Mouse (Mus musculus): ENCODE results near the gene Ccdc18. TPM values are rescaled to one million over a fixed set of nuclear protein-coding genes. Genes with fewer than 3 reads are reported as not detected.
"Not testable (repeated sequence)": the region's sequence is repeated elsewhere in the genome, so short reads cannot be mapped to it uniquely, and the experiment has no call there.

Ccdc18 gene
- polyA plus RNA-seq, 1 experiment from 2014 or later, result 4.9 TPM

DNA sequence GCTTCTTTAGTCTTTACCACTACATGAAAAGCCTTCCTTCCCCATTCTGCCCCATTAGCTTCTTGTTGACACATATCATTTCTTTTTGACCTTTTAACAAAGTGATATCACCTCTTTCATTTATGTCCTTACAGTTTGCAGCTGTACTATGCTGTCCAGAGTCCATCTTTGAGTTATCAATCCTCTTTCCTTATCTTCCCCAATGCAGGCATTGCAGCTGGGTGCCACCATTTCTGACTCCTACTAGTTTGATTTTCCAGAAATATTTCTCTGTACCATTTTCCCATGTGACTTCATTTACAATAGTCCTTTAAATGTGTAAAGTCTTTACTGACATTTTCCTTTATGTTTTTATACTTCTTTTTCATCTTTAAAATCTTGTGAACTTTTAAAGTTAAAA, 134.3 kb downstream of the Ccdc18 start:
- H3K27me3 ChIP-seq, result no peaks in the 10 kb centered on the region
- no peak for ATAC-seq (replicated peaks)
- H3K9me3 ChIP-seq, result no peaks in the 10 kb centered on the region
- no peak overlapping the region for H3K27ac ChIP-seq (replicated peaks)
- no peak overlapping the region for H3K4me2 ChIP-seq (replicated peaks)
- H3K4me1 ChIP-seq, result peaks cover 31% of the 10 kb centered on the region
- no peak overlapping the region for H3K9ac ChIP-seq (replicated peaks)
- no peaks in the 10 kb centered on the region for H3K36me3 ChIP-seq
- H3K4me3 ChIP-seq, result no peak overlapping the region

- Histone ChIP-seq H3K36me3 (no peaks in the 10 kb centered on the region), H3K9me3 (no peaks in the 10 kb centered on the region), H3K4me1 (peaks cover 41% of the 10 kb centered on the region), H3K4me3 (peak within 1 kb of the TSS; percentile 91), H3K4me2 (replicated peaks) (peak within 1 kb of the TSS; percentile 88), H3K27ac (replicated peaks) (peak within 1 kb of the TSS; percentile 95), H3K27me3 (no peaks in the 10 kb centered on the region), H3K9ac (replicated peaks) (peak within 1 kb of the TSS; percentile 90)
- peak; percentile 99 for ATAC-seq (replicated peaks)
- 3% methylated on average over 55 of the region's 55 CpGs for WGBS
Measured at GRCm38 (mm10) chr5:108268127-108269062, 135.7 kb downstream of the Ccdc18 start, which contains the start of gene Dr1. TSS of gene Dr1 (plus strand) at chr5:108268897.

- Histone ChIP-seq H3K4me2 (replicated peaks) (peak overlapping the region; percentile 88), H3K27me3 (no peaks in the 10 kb centered on the region), H3K9ac (replicated peaks) (peak overlapping the region; percentile 90), H3K4me3 (peak overlapping the region; percentile 91), H3K36me3 (no peaks in the 10 kb centered on the region), H3K27ac (replicated peaks) (peak overlapping the region; percentile 95), H3K4me1 (peaks cover 47% of the 10 kb centered on the region), H3K9me3 (no peaks in the 10 kb centered on the region)
- ATAC-seq (replicated peaks), result peak; percentile 82
- WGBS, result under 1% methylated on average over 44 of the region's 44 CpGs
Measured at GRCm38 (mm10) chr5:108269063-108269810, 136.6 kb downstream of the Ccdc18 start.

- no peak for ATAC-seq (replicated peaks)
- 18% methylated on average over 7 of the region's 7 CpGs for WGBS
- Histone ChIP-seq H3K9ac (replicated peaks) (peak overlapping the region; percentile 90), H3K27ac (replicated peaks) (no peak overlapping the region), H3K4me3 (peak overlapping the region; percentile 91), H3K4me2 (replicated peaks) (peak overlapping the region; percentile 88), H3K9me3 (no peaks in the 10 kb centered on the region), H3K27me3 (no peaks in the 10 kb centered on the region), H3K4me1 (peaks cover 47% of the 10 kb centered on the region), H3K36me3 (no peaks in the 10 kb centered on the region)
Measured at GRCm38 (mm10) chr5:108269811-108270151, 137.1 kb downstream of the Ccdc18 start.

GRCm38 (mm10) chr5:108270415-108270814, 137.7 kb downstream of the Ccdc18 start:
- H3K9me3 ChIP-seq, result no peaks in the 10 kb centered on the region
- peak overlapping the region; percentile 90; the same call in 1 of the 2 replicates for H3K9ac ChIP-seq (replicated peaks)
- 53% methylated on average over 9 of the region's 9 CpGs for WGBS
- ATAC-seq (replicated peaks), result no peak
- H3K36me3 ChIP-seq, result no peaks in the 10 kb centered on the region
- peaks cover 47% of the 10 kb centered on the region for H3K4me1 ChIP-seq
- H3K27ac ChIP-seq (replicated peaks), result no peak overlapping the region
- H3K4me2 ChIP-seq (replicated peaks), result peak overlapping the region; percentile 88
- no peaks in the 10 kb centered on the region for H3K27me3 ChIP-seq
- H3K4me3 ChIP-seq, result peak overlapping the region; percentile 91

- H3K4me3 ChIP-seq; H3K27me3 ChIP-seq; H3K9ac ChIP-seq (replicated peaks); ATAC-seq (replicated peaks); H3K9me3 ChIP-seq; H3K36me3 ChIP-seq; H3K27ac ChIP-seq (replicated peaks): not testable (repeated sequence)
- H3K4me1 ChIP-seq, result peaks cover 47% of the 10 kb centered on the region
- H3K4me2 ChIP-seq (replicated peaks), result peak overlapping the region; percentile 88
- 95% methylated on average over 6 of the region's 6 CpGs for WGBS
Measured at GRCm38 (mm10) chr5:108271345-108271744, 138.7 kb downstream of the Ccdc18 start.

Other genes starting within 250 kb of the Ccdc18 start
- 69.9 and 71.3 TPM in 2 replicates for gene Rpl5, start 232.4 kb upstream of the Ccdc18 start, polyA plus RNA-seq (2015; fragmentation: Nextera tagmentation; extraction: Ambion mirVana)
- gene Fam69a, start 145.8 kb upstream of the Ccdc18 start, polyA plus RNA-seq (2015; fragmentation: Nextera tagmentation; extraction: Ambion mirVana), result 31.5 and 31.9 TPM in 2 replicates
- 143 and 144 TPM in 2 replicates for gene Mtf2, start 67.2 kb upstream of the Ccdc18 start, polyA plus RNA-seq (2015; fragmentation: Nextera tagmentation; extraction: Ambion mirVana)
- gene Tmed5, start 255 bp upstream of the Ccdc18 start, polyA plus RNA-seq (2015; fragmentation: Nextera tagmentation; extraction: Ambion mirVana), result 18.3 and 27.0 TPM in 2 replicates
- gene Dr1, start 136.0 kb downstream of the Ccdc18 start, polyA plus RNA-seq (2015; fragmentation: Nextera tagmentation; extraction: Ambion mirVana), result 45.3 and 47.1 TPM in 2 replicates
- gene Pigg, start 179.7 kb downstream of the Ccdc18 start, polyA plus RNA-seq (2015; fragmentation: Nextera tagmentation; extraction: Ambion mirVana), result 6.2 and 6.4 TPM in 2 replicates
- gene Gm42517, start 235.0 kb downstream of the Ccdc18 start, polyA plus RNA-seq (2015; fragmentation: Nextera tagmentation; extraction: Ambion mirVana), result 0.83 and 1.1 TPM in 2 replicates